Mouse (Mus musculus) c-Kit-positive CD71-positive TER-119-negative erythroid progenitor cells, embryonic 14.5 days (primary cell): Measurements from ENCODE around the gene Nsun5.

Experiments used
- DNase-seq: peaks from one replicate; pipeline ENCODE4 v3.0.0-alpha.2; 2013; ENCODE audit warnings: low read depth

Gene Nsun5

DNA sequence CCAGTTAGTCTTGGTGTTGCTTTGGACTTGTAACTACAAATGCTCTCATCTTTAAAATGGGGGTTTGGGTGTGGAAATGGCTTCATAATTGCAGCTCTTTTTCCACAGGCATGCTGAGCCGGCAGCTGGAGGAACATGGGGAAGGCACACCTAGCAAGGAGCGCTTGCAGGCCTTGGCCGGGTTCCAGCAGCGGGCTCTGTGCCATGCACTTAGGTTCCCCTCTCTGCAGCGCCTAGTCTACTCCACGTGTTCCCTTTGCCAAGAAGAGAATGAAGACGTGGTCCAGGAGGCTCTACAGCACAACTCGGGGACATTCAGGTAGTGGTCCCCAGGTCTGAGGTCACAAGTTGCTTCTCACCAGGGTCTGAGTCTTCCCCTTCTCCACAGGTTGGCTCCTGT, 5.4 kb downstream of the Nsun5 start:
- DNase-seq, result no peak

DNA sequence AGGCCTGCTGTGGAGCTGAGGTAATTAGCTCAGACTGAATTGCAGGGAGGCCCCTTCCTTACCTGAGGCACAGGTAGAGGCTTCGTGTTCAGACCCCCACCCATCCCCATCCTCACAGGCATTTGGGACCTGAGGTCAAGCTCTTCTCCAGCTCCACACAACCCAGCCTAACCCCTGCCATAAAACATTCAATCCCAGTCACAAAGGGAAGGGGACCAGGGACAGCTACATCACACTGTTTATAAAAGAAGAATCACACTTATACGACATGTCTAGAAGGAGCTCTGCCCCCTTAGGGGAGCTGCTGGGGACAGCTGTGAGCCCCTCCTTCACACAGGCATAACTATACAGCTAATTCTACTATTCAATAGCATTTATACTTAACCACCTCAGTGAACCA, 6.6 kb downstream of the Nsun5 start:
- no peak for DNase-seq

DNA sequence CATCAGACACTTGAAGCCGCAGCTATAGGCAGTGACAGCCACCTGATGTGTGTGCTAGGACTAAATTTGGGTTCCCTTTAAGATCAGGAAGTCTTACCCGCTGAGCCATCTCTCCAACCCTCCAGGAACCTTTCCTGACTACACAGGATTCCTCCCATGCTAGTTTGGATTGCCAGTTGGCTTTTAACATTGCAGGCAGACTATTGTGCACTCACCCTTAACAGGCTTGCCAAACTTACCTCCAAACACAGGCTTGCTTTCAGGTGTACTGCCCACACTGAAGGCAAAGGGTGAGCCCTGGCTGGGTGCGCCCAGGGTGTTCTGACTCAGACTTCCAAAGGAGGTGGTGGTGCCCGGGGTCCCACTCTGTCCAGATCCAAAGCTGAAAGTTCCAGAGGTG, 10.9 kb downstream of the Nsun5 start:
- no peak for DNase-seq

- DNase-seq, result no peak
Observed at GRCm38 (mm10) chr5:135381356-135381925, 11.7 kb downstream of the Nsun5 start.

DNA sequence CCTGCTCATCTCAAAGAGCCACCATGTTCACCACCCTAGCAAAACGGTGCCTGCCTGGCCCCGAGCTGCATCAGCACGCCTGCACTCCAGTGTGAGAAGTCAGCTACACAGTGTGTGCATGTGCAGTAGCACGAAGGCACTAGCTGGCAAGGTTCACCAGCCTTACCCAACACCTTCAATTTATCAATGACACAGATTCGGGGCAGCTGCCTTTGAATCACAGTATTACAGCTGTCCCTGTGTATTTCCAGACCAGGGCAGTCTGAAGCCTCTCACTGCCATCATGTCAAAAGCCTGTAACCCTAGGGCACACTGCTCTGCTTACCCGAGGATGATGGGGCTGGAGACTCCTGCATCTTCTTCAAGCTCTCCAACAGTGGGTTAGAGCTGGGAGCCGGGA, 13.0 kb downstream of the Nsun5 start:
- no peak for DNase-seq

DNA sequence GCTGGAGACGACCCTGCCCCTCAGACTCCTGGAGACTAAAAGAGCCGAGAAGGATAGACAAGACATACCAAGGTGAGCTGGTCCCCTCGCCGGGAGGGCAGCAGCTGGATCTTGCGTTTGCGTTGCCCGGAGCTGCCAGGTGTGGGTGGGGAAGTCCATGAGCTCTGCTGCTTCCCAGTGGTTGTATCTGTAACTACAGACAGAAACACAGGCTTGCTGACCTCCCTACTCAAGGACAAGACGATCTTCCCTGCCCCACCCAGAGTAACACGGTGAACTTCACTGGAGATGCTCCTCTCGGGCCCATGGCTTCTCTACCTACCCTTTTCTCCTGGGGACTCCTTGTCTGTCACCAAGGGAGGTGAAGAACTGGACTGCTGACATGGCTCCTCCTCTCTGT, 14.0 kb downstream of the Nsun5 start:
- DNase-seq, result no peak

- peak; percentile 68 for DNase-seq
Observed at GRCm38 (mm10) chr5:135394004-135394823, 24.5 kb downstream of the Nsun5 start, which contains the start of gene Pom121. Gene Pom121 (minus strand): TSS chr5:135394546.

GRCm38 (mm10) chr5:135395826-135396225, 26.1 kb downstream of the Nsun5 start:
- DNase-seq, result peak; percentile 66

DNA sequence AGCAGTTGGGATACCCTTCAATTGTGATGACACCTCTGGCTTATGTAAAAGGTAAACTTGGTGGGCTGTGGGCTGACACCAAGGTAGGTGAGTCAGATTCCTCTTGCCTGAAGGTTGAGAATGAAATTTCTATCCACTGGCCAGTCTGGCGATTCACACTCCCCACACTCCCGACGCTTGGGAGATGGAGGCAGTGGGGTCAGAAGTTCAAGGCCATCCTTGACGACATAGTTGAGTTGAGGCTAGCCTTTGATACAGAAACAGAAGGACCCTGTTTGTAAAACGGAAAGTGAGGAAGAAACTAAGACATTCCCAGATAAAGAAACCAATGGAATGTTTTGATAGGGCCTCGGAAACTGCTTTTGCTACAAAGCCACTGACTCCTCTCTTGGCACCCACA, 29.6 kb downstream of the Nsun5 start:
- DNase-seq, result no peak

- peak; percentile 61 for DNase-seq
Observed at GRCm38 (mm10) chr5:135400244-135400643, 30.5 kb downstream of the Nsun5 start.

DNA sequence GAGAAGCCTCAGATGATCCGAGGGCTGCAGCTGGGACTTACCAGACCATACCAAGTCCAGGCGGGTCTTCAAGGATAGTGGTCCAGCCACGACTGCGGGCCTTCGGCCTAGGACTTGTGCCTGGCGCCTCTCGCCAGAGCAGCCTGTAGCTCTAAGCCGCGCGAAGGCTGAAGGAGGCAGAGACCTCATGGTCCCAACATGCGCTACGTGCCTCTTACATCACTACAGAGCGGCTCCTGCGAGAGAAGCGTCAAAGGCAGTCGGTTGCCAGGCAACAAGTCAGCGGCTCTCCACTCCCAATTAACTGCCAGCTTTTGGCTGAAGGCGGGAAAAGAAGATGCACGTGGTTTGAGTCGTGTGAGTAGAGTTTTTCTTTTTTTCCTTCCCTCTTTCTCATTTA, 34.9 kb downstream of the Nsun5 start:
- no peak for DNase-seq

DNA sequence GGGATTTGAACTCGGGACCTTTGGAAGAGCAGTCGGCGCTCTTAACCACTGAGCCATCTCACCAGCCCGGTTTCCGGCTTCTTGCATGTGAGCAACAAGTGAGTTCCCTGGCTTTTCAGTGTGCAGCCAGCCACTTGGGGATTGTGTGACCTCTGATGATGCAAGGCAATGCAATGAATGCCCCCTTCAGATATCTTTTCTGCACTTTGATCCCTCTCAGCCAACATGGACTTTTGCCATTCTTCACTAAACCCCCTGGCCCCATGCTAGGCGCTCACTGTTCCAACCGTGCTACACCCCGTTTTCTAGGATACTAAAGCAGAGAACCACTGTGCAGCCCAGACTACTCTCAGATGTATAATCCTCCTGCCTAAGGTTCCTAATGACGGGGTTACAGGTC, 35.7 kb downstream of the Nsun5 start:
- DNase-seq, result no peak

GRCm38 (mm10) chr5:135408114-135408513, 38.4 kb downstream of the Nsun5 start:
- DNase-seq, result no peak

- DNase-seq, result no peak
Observed at GRCm38 (mm10) chr5:135410266-135410665, 40.5 kb downstream of the Nsun5 start.
